Mouse (Mus musculus): ENCODE measurements around the gene Lef1. TPM values are rescaled to one million over a fixed set of nuclear protein-coding genes. Genes with fewer than 3 reads are reported as not detected.

The Lef1 gene
- total and polyA plus RNA-seq, 3 experiments = 0.18 to 0.54 TPM; not detected in 1

DNA sequence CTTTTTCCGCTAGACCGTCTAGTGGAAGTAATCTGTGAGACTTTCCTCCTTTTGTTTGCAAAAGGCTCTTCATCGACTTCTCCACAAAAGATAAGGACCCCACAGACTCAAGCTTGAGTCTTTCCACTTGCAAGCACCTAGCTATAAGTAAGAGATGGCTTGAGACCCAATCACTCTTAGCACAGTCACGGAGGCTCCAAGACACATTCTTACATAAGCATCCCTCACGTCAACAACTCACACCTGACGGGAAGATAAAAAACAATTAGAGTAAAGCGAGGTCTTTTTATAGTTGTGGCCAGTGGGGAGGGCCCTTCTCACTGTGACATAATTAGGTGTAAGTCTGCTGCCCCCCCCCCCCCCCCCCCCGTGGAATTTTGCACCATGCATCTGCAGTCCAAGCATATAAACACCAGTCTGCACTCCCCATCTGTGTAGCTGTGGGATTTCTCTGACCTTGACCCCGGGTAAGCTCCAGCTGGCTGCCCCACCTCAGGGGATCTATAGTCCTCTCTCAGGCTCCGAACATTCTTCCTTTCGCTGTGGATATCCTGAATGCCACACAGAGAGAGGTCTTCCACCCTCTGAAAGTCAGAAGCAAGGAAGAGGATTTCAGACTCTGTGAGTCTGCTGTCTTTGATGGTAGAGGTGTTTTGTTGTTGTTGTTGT is 61.2 kb downstream of the Lef1 start:
- TF ChIP-seq CTCF (IDR thresholded peaks at IDR 0.05 in 2 of 3, conservative IDR thresholded peaks at IDR 0.05 in 1 of 3; ENCODE audit: control insufficient read depth in 1 of 3, insufficient read depth in 1 of 3, low read depth in 2 of 3, low read length in 3 of 3, poor library complexity in 1 of 3, severe bottlenecking in 1 of 3) (no peak), CHD1 (IDR thresholded peaks at IDR 0.05; ENCODE audit: low read depth, low read length) (no peak), EP300 (IDR thresholded peaks at IDR 0.05; ENCODE audit: low read depth in 1 of 2, low read length in 2 of 2) (no peak), RAD21 (IDR thresholded peaks at IDR 0.05; ENCODE audit: low read depth, low read length) (no peak)
- Histone ChIP-seq H3K4me3 (ENCODE audit: control insufficient read depth in 1 of 2, insufficient read depth in 1 of 2, low read depth in 2 of 2, low read length in 2 of 2) (no peak overlapping the region), H3K36me3 (ENCODE audit: control insufficient read depth in 1 of 2, insufficient read depth in 2 of 2, low read length in 2 of 2) (no peaks in the 10 kb centered on the region), H3K9ac (ENCODE audit: control insufficient read depth, low read depth, low read length, poor library complexity, severe bottlenecking) (no peak overlapping the region), H3K79me2 (ENCODE audit: control insufficient read depth, insufficient read depth, low read length, poor library complexity) (no peaks in the 10 kb centered on the region), H3K4me1 (ENCODE audit: control insufficient read depth in 1 of 2, insufficient read depth in 2 of 2, low read length in 2 of 2) (no peaks in the 10 kb centered on the region), H3K27me3 (ENCODE audit: control insufficient read depth in 1 of 2, insufficient read depth in 2 of 2, low read length in 2 of 2) (no peaks in the 10 kb centered on the region), H3K27ac (ENCODE audit: control insufficient read depth, low read depth, low read length) (no peak overlapping the region), H3K9me3 (replicated peaks; ENCODE audit: insufficient read depth, low read length) (no peaks in the 10 kb centered on the region)
- no peak for DNase-seq (ENCODE audit: low read depth, low spot score)

DNA sequence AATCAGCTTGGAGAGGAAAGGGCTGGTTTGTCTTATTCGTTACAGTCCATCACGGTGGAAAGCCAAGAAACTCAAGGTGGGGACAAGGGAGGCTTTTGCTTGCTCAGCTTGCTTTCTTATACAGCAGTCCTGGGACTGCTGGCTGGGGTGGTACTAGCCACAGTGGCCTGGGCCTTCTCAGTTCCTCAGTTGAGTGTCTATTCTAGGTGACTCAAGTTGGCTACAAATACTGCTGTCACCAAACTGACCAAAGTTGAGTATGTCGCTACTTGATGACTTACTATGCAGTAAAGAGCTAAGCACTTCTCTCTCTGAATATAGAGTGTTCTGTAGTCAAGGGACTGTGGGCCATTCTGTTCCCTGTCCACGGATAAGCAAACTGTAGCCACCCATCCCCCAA is 62.0 kb downstream of the Lef1 start:
- Histone ChIP-seq H3K27me3 (ENCODE audit: control insufficient read depth in 1 of 2, insufficient read depth in 2 of 2, low read length in 2 of 2) (no peaks in the 10 kb centered on the region), H3K4me1 (ENCODE audit: control insufficient read depth in 1 of 2, insufficient read depth in 2 of 2, low read length in 2 of 2) (no peaks in the 10 kb centered on the region), H3K9me3 (replicated peaks; ENCODE audit: insufficient read depth, low read length) (no peaks in the 10 kb centered on the region), H3K27ac (ENCODE audit: control insufficient read depth, low read depth, low read length) (no peak overlapping the region), H3K79me2 (ENCODE audit: control insufficient read depth, insufficient read depth, low read length, poor library complexity) (no peaks in the 10 kb centered on the region), H3K36me3 (ENCODE audit: control insufficient read depth in 1 of 2, insufficient read depth in 2 of 2, low read length in 2 of 2) (no peaks in the 10 kb centered on the region), H3K4me3 (ENCODE audit: control insufficient read depth in 1 of 2, insufficient read depth in 1 of 2, low read depth in 2 of 2, low read length in 2 of 2) (no peak overlapping the region), H3K9ac (ENCODE audit: control insufficient read depth, low read depth, low read length, poor library complexity, severe bottlenecking) (no peak overlapping the region)
- DNase-seq (ENCODE audit: low read depth, low spot score) = no peak
- TF ChIP-seq SMC3 (IDR thresholded peaks at IDR 0.05; ENCODE audit: low read depth, low read length) (no peak), MAZ (IDR thresholded peaks at IDR 0.05; ENCODE audit: low read depth, low read length) (no peak), MAFK (IDR thresholded peaks at IDR 0.05; ENCODE audit: borderline replicate concordance, low read depth, low read length) (no peak), EP300 (IDR thresholded peaks at IDR 0.05; ENCODE audit: low read depth in 1 of 2, low read length in 2 of 2) (no peak)

- no peaks in the 10 kb centered on the region for H3K4me1 ChIP-seq (ENCODE audit: control insufficient read depth in 1 of 2, insufficient read depth in 2 of 2, low read length in 2 of 2)
- TF ChIP-seq UBTF (IDR thresholded peaks at IDR 0.05; ENCODE audit: borderline replicate concordance, insufficient read depth, low read depth, low read length) (no peak), ETS1 (IDR thresholded peaks at IDR 0.05; ENCODE audit: low read depth, low read length) (no peak), ZMIZ1 (IDR thresholded peaks at IDR 0.05; ENCODE audit: low read depth, low read length) (no peak), RAD21 (IDR thresholded peaks at IDR 0.05; ENCODE audit: low read depth, low read length) (no peak), TCF12 (IDR thresholded peaks at IDR 0.05; ENCODE audit: low read depth, low read length) (no peak), EP300 (IDR thresholded peaks at IDR 0.05; ENCODE audit: low read depth in 1 of 2, low read length in 2 of 2) (no peak), MYC (IDR thresholded peaks at IDR 0.05; ENCODE audit: low read depth, low read length) (no peak), NRF1 (IDR thresholded peaks at IDR 0.05; ENCODE audit: insufficient read depth, low read depth, low read length, poor library complexity, severe bottlenecking) (no peak), MAZ (IDR thresholded peaks at IDR 0.05; ENCODE audit: low read depth, low read length) (no peak), MEF2A (IDR thresholded peaks at IDR 0.05; ENCODE audit: extremely low read depth, insufficient replicate concordance, low read depth, low read length, poor library complexity, severe bottlenecking) (no peak), MXI1 (IDR thresholded peaks at IDR 0.05; ENCODE audit: low read depth, low read length) (no peak), E2F4 (IDR thresholded peaks at IDR 0.05; ENCODE audit: borderline replicate concordance, low read depth, low read length) (no peak), GABPA (IDR thresholded peaks at IDR 0.05; ENCODE audit: low read depth, low read length) (no peak), SMC3 (IDR thresholded peaks at IDR 0.05; ENCODE audit: low read depth, low read length) (no peak), ELF1 (IDR thresholded peaks at IDR 0.05; ENCODE audit: low read depth, low read length) (no peak)
- no peak overlapping the region for H3K4me3 ChIP-seq (ENCODE audit: control insufficient read depth in 1 of 2, insufficient read depth in 1 of 2, low read depth in 2 of 2, low read length in 2 of 2)
- DNase-seq (ENCODE audit: low read depth, low spot score) = no peak
- no peak overlapping the region for H3K27ac ChIP-seq (ENCODE audit: control insufficient read depth, low read depth, low read length)
- H3K9me3 ChIP-seq (replicated peaks; ENCODE audit: insufficient read depth, low read length) = no peaks in the 10 kb centered on the region
- no peak overlapping the region for H3K9ac ChIP-seq (ENCODE audit: control insufficient read depth, low read depth, low read length, poor library complexity, severe bottlenecking)
- no peaks in the 10 kb centered on the region for H3K27me3 ChIP-seq (ENCODE audit: control insufficient read depth in 1 of 2, insufficient read depth in 2 of 2, low read length in 2 of 2)
- H3K79me2 ChIP-seq (ENCODE audit: control insufficient read depth, insufficient read depth, low read length, poor library complexity) = no peaks in the 10 kb centered on the region
- H3K36me3 ChIP-seq (ENCODE audit: control insufficient read depth in 1 of 2, insufficient read depth in 2 of 2, low read length in 2 of 2) = no peaks in the 10 kb centered on the region
These were observed 70.7 kb downstream of the Lef1 start for GRCm38 (mm10) chr3:131181006-131181405.

Measured in MEL (cell line).